Mouse (Mus musculus): ENCODE measurements around the gene Rnpepl1. TPM values are rescaled to one million over a fixed set of nuclear protein-coding genes. Genes with fewer than 3 reads are reported as not detected.

The Rnpepl1 gene
- polyA plus RNA-seq (2012) = 6.5 and 7.7 TPM in 2 replicates

DNA sequence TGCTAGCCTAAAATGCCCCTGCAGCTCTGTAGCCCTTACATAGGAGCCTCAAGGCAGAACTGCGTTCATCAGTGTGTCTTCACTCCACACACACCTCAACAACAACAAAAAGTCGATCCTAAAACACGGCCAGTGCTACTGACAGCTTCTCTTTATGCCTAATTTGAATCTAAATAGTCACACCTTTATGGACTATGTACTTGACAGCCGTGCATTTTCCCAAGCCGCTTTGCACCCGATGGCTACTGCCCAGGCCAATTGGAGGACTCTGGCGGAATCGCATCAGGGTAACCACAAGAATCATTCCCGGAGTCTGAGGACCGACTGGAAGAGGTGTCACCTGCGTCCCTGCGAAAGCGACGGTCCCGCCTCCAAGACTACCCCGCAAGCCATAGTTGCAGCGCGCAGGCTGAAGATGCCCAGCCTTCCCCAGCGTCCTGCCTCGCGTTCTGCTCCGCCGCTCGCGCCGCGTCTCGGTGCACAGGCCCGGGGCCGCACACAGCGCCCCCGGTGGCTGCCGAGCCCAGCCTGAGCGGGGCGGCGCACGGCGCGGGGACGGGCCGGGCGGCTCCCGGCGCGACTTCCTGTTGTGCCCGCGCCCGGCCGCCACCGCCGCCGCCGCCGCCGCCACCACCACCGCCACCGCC lies at the start of gene Rnpepl1:
Rnpepl1 (plus strand) TSS at position 545 of the 647 bp plus-strand sequence.
- peaks cover 18% of the 10 kb centered on the region for H3K36me3 ChIP-seq (ENCODE audit: control insufficient read depth)
- H3K4me3 ChIP-seq (replicated peaks) = peak within 1 kb of the TSS; percentile 85
- TF ChIP-seq TAL1 (IDR thresholded peaks at IDR 0.05; ENCODE audit: low read length) (no peak), GATA1 (IDR thresholded peaks at IDR 0.05; ENCODE audit: low read length) (no peak)
- H3K9me3 ChIP-seq (ENCODE audit: control insufficient read depth, low read length) = no peaks in the 10 kb centered on the region
- peaks cover 69% of the 10 kb centered on the region for H3K4me1 ChIP-seq (ENCODE audit: control insufficient read depth)
- no peaks in the 10 kb centered on the region; the same call in 1 of the 2 replicates for H3K27me3 ChIP-seq (ENCODE audit: control insufficient read depth)

- H3K4me1 ChIP-seq (ENCODE audit: control insufficient read depth) = no peaks in the 10 kb centered on the region
- no peaks in the 10 kb centered on the region for H3K36me3 ChIP-seq (ENCODE audit: control insufficient read depth)
- H3K4me3 ChIP-seq (replicated peaks) = no peak overlapping the region
- no peaks in the 10 kb centered on the region for H3K9me3 ChIP-seq (ENCODE audit: control insufficient read depth, low read length)
- no peaks in the 10 kb centered on the region for H3K27me3 ChIP-seq (ENCODE audit: control insufficient read depth)
- TF ChIP-seq GATA1 (IDR thresholded peaks at IDR 0.05; ENCODE audit: low read length) = no peak
- no peak for TF ChIP-seq TAL1 (IDR thresholded peaks at IDR 0.05; ENCODE audit: low read length)
These were observed 49.1 kb upstream of the Rnpepl1 start for GRCm38 (mm10) chr1:92861503-92861902.

GRCm38 (mm10) chr1:92863268-92863667 lies 47.3 kb upstream of the Rnpepl1 start:
- no peak for TF ChIP-seq GATA1 (IDR thresholded peaks at IDR 0.05; ENCODE audit: low read length)
- no peak for TF ChIP-seq TAL1 (IDR thresholded peaks at IDR 0.05; ENCODE audit: low read length)
- Histone ChIP-seq H3K27me3 (ENCODE audit: control insufficient read depth) (no peaks in the 10 kb centered on the region), H3K9me3 (ENCODE audit: control insufficient read depth, low read length) (no peaks in the 10 kb centered on the region), H3K36me3 (ENCODE audit: control insufficient read depth) (no peaks in the 10 kb centered on the region), H3K4me1 (ENCODE audit: control insufficient read depth) (no peaks in the 10 kb centered on the region), H3K4me3 (replicated peaks) (no peak overlapping the region)

DNA sequence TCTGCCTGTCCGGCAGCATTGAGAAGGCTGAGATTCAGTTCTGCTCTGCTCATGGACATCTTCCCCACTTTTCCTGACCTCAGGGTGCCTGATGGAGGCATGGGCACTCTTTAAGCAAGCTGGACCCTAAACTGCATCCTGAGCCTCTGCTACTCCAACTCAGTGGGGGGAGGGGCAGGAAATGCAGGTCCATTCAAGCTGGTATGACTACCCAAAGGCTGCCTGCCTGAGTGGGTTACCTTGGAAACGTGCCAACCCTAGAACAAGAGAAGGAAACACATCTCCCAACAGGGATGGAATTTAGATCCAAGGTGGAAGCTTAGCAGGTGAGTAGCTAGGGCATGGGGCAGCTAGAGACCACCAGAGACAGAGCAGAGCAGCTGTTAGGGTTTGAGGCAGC lies 44.4 kb upstream of the Rnpepl1 start:
- no peaks in the 10 kb centered on the region for H3K36me3 ChIP-seq (ENCODE audit: control insufficient read depth)
- TF ChIP-seq GATA1 (IDR thresholded peaks at IDR 0.05; ENCODE audit: low read length) = no peak
- no peak for TF ChIP-seq TAL1 (IDR thresholded peaks at IDR 0.05; ENCODE audit: low read length)
- H3K4me3 ChIP-seq (replicated peaks) = no peak overlapping the region
- no peaks in the 10 kb centered on the region for H3K9me3 ChIP-seq (ENCODE audit: control insufficient read depth, low read length)
- no peaks in the 10 kb centered on the region for H3K4me1 ChIP-seq (ENCODE audit: control insufficient read depth)
- H3K27me3 ChIP-seq (ENCODE audit: control insufficient read depth) = no peaks in the 10 kb centered on the region

GRCm38 (mm10) chr1:92869985-92870384 lies 40.6 kb upstream of the Rnpepl1 start:
- Histone ChIP-seq H3K4me1 (ENCODE audit: control insufficient read depth) (no peaks in the 10 kb centered on the region), H3K27me3 (ENCODE audit: control insufficient read depth) (no peaks in the 10 kb centered on the region), H3K9me3 (ENCODE audit: control insufficient read depth, low read length) (no peaks in the 10 kb centered on the region), H3K4me3 (replicated peaks) (no peak overlapping the region), H3K36me3 (ENCODE audit: control insufficient read depth) (no peaks in the 10 kb centered on the region)
- TF ChIP-seq TAL1 (IDR thresholded peaks at IDR 0.05; ENCODE audit: low read length) (no peak), GATA1 (IDR thresholded peaks at IDR 0.05; ENCODE audit: low read length) (no peak)

- Histone ChIP-seq H3K4me1 (ENCODE audit: control insufficient read depth) (no peaks in the 10 kb centered on the region), H3K4me3 (replicated peaks) (no peak overlapping the region), H3K27me3 (ENCODE audit: control insufficient read depth) (no peaks in the 10 kb centered on the region), H3K9me3 (ENCODE audit: control insufficient read depth, low read length) (no peaks in the 10 kb centered on the region), H3K36me3 (ENCODE audit: control insufficient read depth) (no peaks in the 10 kb centered on the region)
- no peak for TF ChIP-seq GATA1 (IDR thresholded peaks at IDR 0.05; ENCODE audit: low read length)
- no peak for TF ChIP-seq TAL1 (IDR thresholded peaks at IDR 0.05; ENCODE audit: low read length)
These were observed 37.9 kb upstream of the Rnpepl1 start for GRCm38 (mm10) chr1:92872666-92873065.

DNA sequence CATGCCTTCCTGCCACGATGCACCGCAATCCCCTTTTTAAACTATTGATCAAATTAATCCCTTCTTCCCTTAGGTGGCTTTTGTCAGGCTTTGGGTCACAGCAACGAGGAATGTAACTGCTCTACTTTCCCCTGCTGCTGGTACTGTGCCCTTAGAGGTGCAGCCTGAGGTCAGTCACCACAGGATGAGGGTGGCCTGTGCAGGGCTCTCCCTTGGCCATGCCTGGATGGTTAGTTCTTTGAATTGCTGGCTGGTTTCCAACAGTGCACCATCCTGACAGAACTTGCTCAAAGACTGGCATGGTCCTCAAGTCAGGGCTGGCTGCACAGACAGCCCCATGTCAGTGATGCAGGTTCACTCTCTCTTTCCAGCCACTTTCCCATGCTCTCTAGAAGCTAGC lies 36.6 kb upstream of the Rnpepl1 start:
- no peaks in the 10 kb centered on the region for H3K9me3 ChIP-seq (ENCODE audit: control insufficient read depth, low read length)
- H3K36me3 ChIP-seq (ENCODE audit: control insufficient read depth) = no peaks in the 10 kb centered on the region
- H3K4me3 ChIP-seq (replicated peaks) = no peak overlapping the region
- H3K4me1 ChIP-seq (ENCODE audit: control insufficient read depth) = no peaks in the 10 kb centered on the region
- no peaks in the 10 kb centered on the region for H3K27me3 ChIP-seq (ENCODE audit: control insufficient read depth)
- TF ChIP-seq GATA1 (IDR thresholded peaks at IDR 0.05; ENCODE audit: low read length) (no peak), TAL1 (IDR thresholded peaks at IDR 0.05; ENCODE audit: low read length) (no peak)

DNA sequence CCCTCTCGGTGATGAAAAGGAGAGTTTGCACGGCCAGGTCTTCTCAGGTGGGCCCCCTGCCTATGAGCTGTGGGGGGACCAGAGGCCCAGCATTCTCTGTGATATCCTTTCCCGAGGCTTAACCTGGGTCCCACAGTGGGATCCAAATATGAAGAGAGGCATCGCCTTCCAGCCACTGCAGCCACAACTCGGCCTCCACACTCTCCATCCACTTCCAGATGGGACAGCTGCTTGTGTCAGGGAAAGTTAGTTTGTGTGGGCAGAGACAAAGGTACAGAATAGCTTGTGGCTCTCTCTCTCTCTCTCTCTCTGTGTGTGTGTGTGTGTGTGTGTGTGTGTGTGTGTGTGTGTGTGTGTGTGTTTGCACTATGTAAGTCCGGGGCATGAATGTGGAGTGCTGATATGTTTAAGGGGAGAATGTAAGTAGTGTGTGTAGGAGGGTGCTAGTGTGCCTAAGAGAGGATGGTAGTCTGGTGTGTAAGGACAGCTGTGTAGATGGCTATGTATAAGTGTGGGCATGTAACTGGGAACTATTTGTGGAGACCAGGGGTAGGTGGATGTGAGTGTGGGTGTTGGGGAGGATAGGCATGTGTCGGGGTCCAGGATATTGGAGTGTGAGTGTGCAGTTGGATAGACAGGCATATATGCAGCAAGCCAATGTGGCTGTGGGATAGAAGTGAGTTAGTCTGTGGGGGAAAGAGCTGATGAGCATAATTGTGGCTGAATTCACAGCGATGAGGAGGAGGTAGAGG lies 35.0 kb upstream of the Rnpepl1 start:
- Histone ChIP-seq H3K4me3 (replicated peaks) (no peak overlapping the region), H3K27me3 (ENCODE audit: control insufficient read depth) (no peaks in the 10 kb centered on the region)
- TF ChIP-seq GATA1 (IDR thresholded peaks at IDR 0.05; ENCODE audit: low read length) (no peak), TAL1 (IDR thresholded peaks at IDR 0.05; ENCODE audit: low read length) (no peak)

DNA sequence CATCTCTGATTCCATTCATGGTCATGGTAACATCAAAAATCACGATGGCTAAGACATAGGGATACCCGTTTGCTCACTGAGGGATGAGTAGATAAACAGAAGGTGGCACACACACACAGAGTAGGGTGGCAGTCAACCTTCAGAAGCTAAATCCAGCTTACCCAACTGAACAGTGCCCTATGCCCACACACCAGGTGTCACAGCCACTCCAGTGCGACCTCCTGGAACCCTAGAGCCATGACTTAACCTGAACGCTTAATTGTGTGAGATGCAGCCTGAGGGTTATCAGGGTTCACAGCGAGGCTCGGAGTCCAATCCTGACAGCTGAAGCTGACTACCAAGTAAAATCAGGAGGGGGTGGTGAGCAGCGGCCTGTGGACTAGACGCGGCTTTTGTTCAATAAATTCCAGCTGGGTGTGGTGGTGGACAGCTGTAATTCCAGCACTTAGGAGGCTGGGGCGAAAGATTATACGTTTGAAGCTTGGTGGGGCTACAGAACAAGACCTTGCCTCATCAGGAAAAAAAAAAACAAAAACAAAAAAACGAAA lies 33.1 kb upstream of the Rnpepl1 start:
- H3K4me1 ChIP-seq (ENCODE audit: control insufficient read depth) = no peaks in the 10 kb centered on the region
- no peaks in the 10 kb centered on the region for H3K36me3 ChIP-seq (ENCODE audit: control insufficient read depth)
- TF ChIP-seq TAL1 (IDR thresholded peaks at IDR 0.05; ENCODE audit: low read length) = no peak
- TF ChIP-seq GATA1 (IDR thresholded peaks at IDR 0.05; ENCODE audit: low read length) = no peak
- H3K27me3 ChIP-seq (ENCODE audit: control insufficient read depth) = no peaks in the 10 kb centered on the region
- H3K9me3 ChIP-seq (ENCODE audit: control insufficient read depth, low read length) = no peaks in the 10 kb centered on the region
- no peak overlapping the region for H3K4me3 ChIP-seq (replicated peaks)

More for the DNA sequence above, 35.0 kb upstream of the Rnpepl1 start:
- no peaks in the 10 kb centered on the region for H3K4me1 ChIP-seq (ENCODE audit: control insufficient read depth)
- no peaks in the 10 kb centered on the region for H3K9me3 ChIP-seq (ENCODE audit: control insufficient read depth, low read length)
- no peaks in the 10 kb centered on the region for H3K36me3 ChIP-seq (ENCODE audit: control insufficient read depth)

Measured in erythroblast, embryonic 14.5 days (primary cell).